Mouse (Mus musculus) embryo, embryonic 11.5 days (tissue): Measurements from ENCODE around the gene Gm28553.
"Not testable (repeated sequence)": the region's sequence is repeated elsewhere in the genome, so short reads cannot be mapped to it uniquely, and the experiment has no call there.

Experiments used
- DNase-seq: peaks from one replicate; pipeline ENCODE4 v3.0.0-alpha.2; 2012; ENCODE audit warnings: low read depth, low spot score

The Gm28553 gene

DNA sequence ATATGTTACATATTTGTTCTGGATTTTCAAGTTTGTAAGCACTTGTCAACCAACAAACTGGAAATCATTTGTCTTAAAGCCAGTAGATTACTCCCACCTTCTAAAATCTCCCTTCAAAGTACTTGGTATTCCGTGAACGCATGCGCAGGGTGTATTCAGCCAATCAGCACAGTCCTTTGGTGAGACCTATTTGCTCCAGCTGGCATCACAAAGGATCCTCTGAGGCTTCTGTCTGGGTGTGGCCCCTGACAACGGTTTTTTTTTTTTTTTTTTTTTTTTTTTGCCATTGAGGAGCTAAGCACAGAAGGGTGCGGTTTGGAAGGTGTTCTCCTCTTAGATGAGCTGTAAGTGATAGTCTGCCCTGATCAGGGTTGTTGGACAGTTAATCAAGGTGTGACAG is at the start of gene Gm28553:
TSS of gene Gm28553 (plus strand) at position 301 of the 400 bp plus-strand sequence.
- not testable (repeated sequence) for DNase-seq
